Mouse (Mus musculus) kidney, adult 8-10 months (tissue): ENCODE data around the gene 1700001O22Rik.
A peak's percentile ranks its signal among the peaks of the same experiment; 100 is the strongest.

Experiments
- DNase-seq, 2 experiments: peaks; one replicate each; pipeline ENCODE4 v3.0.0; 2022

The 1700001O22Rik gene

GRCm38 (mm10) chr2:30803604-30804003 is at the start of gene 1700001O22Rik:
1700001O22Rik (minus strand) TSS chr2:30803661.
- DNase-seq = no peak

GRCm38 (mm10) chr2:30852771-30853313 is 49.4 kb upstream of the 1700001O22Rik start:
- DNase-seq = no peak

GRCm38 (mm10) chr2:30850581-30850980 is 47.1 kb upstream of the 1700001O22Rik start:
- DNase-seq = no peak

- DNase-seq = no peak
These were observed 44.7 kb upstream of the 1700001O22Rik start for GRCm38 (mm10) chr2:30848184-30848583.

GRCm38 (mm10) chr2:30846723-30847122 is 43.3 kb upstream of the 1700001O22Rik start:
- no peak for DNase-seq

- no peak for DNase-seq
These were observed 42.8 kb upstream of the 1700001O22Rik start for GRCm38 (mm10) chr2:30846236-30846635.

- no peak for DNase-seq
These were observed 42.0 kb upstream of the 1700001O22Rik start for GRCm38 (mm10) chr2:30845152-30846070.

- no peak for DNase-seq
These were observed 39.2 kb upstream of the 1700001O22Rik start for GRCm38 (mm10) chr2:30842615-30843014.

- DNase-seq = no peak
These were observed 33.0 kb upstream of the 1700001O22Rik start for GRCm38 (mm10) chr2:30836238-30836990.

- DNase-seq = no peak
These were observed 31.0 kb upstream of the 1700001O22Rik start, which contains the start of gene Prrx2 for GRCm38 (mm10) chr2:30834373-30835022. Prrx2 (plus strand) TSS chr2:30834972.

GRCm38 (mm10) chr2:30833644-30834043 is 30.2 kb upstream of the 1700001O22Rik start:
- DNase-seq = no peak

- DNase-seq = no peak
These were observed 26.9 kb upstream of the 1700001O22Rik start, which contains the start of gene Asb6 for GRCm38 (mm10) chr2:30830283-30830795. Asb6 (minus strand) TSS chr2:30830333.

GRCm38 (mm10) chr2:30829315-30829714 is 25.9 kb upstream of the 1700001O22Rik start:
- DNase-seq = peak in 1 of 2 experiments; percentile 35

GRCm38 (mm10) chr2:30827749-30828475 is 24.5 kb upstream of the 1700001O22Rik start:
- peak; percentile 88 to 94 for DNase-seq

- peak in 1 of 2 experiments; percentile 51 for DNase-seq
These were observed 23.6 kb upstream of the 1700001O22Rik start for GRCm38 (mm10) chr2:30826825-30827748.

GRCm38 (mm10) chr2:30823385-30824153 is 20.1 kb upstream of the 1700001O22Rik start:
- peak; percentile 36 to 62 for DNase-seq

GRCm38 (mm10) chr2:30822460-30822859 is 19.0 kb upstream of the 1700001O22Rik start:
- DNase-seq = no peak

GRCm38 (mm10) chr2:30821073-30821472 is 17.6 kb upstream of the 1700001O22Rik start:
- DNase-seq = no peak

GRCm38 (mm10) chr2:30819873-30820272 is 16.4 kb upstream of the 1700001O22Rik start:
- DNase-seq = no peak

- no peak for DNase-seq
These were observed 12.9 kb upstream of the 1700001O22Rik start for GRCm38 (mm10) chr2:30816383-30816782.
